8 mouse cellular contexts compared by ENCODE assay signal in the genomic region with DNA sequence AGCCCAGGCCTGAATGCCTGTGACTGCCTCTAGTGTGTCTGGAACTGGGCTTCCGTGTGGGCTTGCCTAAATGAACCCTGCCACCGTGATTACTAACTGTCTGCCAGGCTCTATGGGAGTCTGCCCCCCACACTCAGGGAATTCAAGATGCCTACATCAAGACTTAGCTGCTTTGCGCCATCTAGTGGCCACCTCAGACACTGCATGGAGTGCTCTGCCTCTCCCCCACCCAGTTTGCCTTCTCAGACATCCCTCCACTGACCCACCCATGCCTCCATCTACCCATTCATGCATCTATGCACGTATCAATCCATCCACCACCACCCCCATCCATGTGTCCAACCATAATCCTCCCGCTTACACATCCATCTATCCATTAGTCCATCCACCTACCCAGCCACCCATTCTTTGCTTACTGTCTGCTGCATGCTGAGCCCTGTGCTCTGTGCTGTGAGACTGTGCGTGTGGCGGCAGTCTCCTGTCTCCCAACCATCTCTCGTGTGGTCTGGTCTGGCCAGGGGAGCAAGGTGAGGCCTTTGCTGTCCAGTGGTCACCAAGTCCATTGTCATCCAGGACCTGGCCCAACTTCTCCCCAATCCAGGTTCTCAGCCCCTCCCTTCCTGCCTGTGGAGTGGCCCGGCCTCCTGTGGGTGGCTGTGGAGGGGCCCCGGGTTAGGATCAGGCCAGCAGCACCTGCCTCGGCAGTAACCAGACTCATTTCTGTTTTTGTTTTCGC. TPM values are rescaled to one million over a fixed set of nuclear protein-coding genes. Genes with fewer than 3 reads are reported as not detected.
DNase-seq lines count a peak whose midpoint lies in the region; ATAC-seq and TF ChIP-seq lines count a peak whose summit lies in the region.

No protein-coding gene starts in this region.

- H3K4me1 ChIP-seq in midbrain, embryonic 11.5 days (ENCODE audit: control insufficient read depth, insufficient read depth, low read length): peaks cover 20% of the 10 kb centered on the region

- intact Hi-C loops in gastrocnemius, adult 2 months (cut with DNase I): loop anchor here (1.0 kb wide), 1 partner anchor 47 kb away; no protein-coding TSS in a partner anchor
- intact Hi-C loops in left cerebral cortex, postnatal 25 days (cut with DNase I): loop anchor here (1.0 kb wide), 1 partner anchor 47 kb away; no protein-coding TSS in a partner anchor

- TF ChIP-seq CTCF in gastrocnemius, adult 2 months (IDR thresholded peaks at IDR 0.05): peak; percentile 97

- H3K27ac ChIP-seq in gastrocnemius, adult 2 months: no peak overlapping the region
- no peak overlapping the region for H3K27ac ChIP-seq in midbrain, embryonic 11.5 days (ENCODE audit: low read depth, low read length)

- H3K9ac ChIP-seq in midbrain, embryonic 11.5 days (ENCODE audit: low read length): 0 out of 2 replicates have a peak overlapping the region, but pooled peaks have one; percentile 28

- no peak overlapping the region for H3K4me2 ChIP-seq in midbrain, embryonic 11.5 days

- no peaks in the 10 kb centered on the region for H3K36me3 ChIP-seq in midbrain, embryonic 11.5 days (ENCODE audit: control insufficient read depth, insufficient read depth, low read length)

- H3K4me3 ChIP-seq in gastrocnemius, adult 2 months: peak overlapping the region; percentile 62
- H3K4me3 ChIP-seq in midbrain, embryonic 11.5 days (ENCODE audit: low read depth, low read length): no peak overlapping the region

- no peak for ATAC-seq in midbrain, embryonic 11.5 days (ENCODE audit: low FRiP score)

- WGBS in midbrain, embryonic 11.5 days: 28% methylated on average over 12 of the region's 12 CpGs

- H3K9me3 ChIP-seq in midbrain, embryonic 11.5 days (ENCODE audit: control insufficient read depth, low read length): no peaks in the 10 kb centered on the region

- peak; percentile 57 for DNase-seq in ovary, postnatal 10 days (ENCODE audit: low spot score)
- DNase-seq in ovary, adult 18-20 months (ENCODE audit: low spot score): no peak
- peak; percentile 66 to 81 for DNase-seq in cerebellum, postnatal 4 days (ENCODE audit: low spot score in 2 of 2)
- DNase-seq in gastrocnemius, adult 2 months: peak; percentile 77
- peak; percentile 81 for DNase-seq in induced T-regulatory cell, adult 2 months (ENCODE audit: low read depth)
- peak; percentile 81 to 87 for DNase-seq in left cerebral cortex, postnatal 25 days (ENCODE audit: low spot score in 2 of 2)
- peak; percentile 100 for DNase-seq in midbrain, embryonic 11.5 days (ENCODE audit: low spot score, missing footprints)
- peak; percentile 54 for DNase-seq in spleen, adult 12 weeks (ENCODE audit: low spot score)

- no peaks in the 10 kb centered on the region; the same call in 1 of the 2 replicates for H3K27me3 ChIP-seq in midbrain, embryonic 11.5 days (ENCODE audit: control insufficient read depth, insufficient read depth, low read length)

RNA-seq across cellular contexts. Expression of a gene that starts 58.3 kb away (rescaled TPM):
- total RNA-seq in gastrocnemius, adult 2 months (2021): 1 to 10 TPM; 4.4 to 8.6 TPM
- total RNA-seq in left cerebral cortex, postnatal 25 days (2021): 100 to 1,000 TPM; 263 to 318 TPM
- 4.6 and 4.9 TPM in 2 replicates for polyA plus RNA-seq in midbrain, embryonic 11.5 days (2014; fragmentation: Nextera tagmentation; extraction: Ambion mirVana)

Comparison
In these comparisons a context has a peak if more than half of its experiments do, and no peak if none do; other contexts are left out.
1. RNA of a gene that starts 58.3 kb away (total RNA-seq): 263 to 318 TPM in left cerebral cortex, postnatal 25 days; 4.4 to 8.6 TPM in gastrocnemius, adult 2 months; every median in the first group is over 10 times any median in the second.